In genomic region chr8:78232870-78233707, GRCm38 (mm10) we compare ENCODE assay signal across 19 mouse cellular contexts. TPM values are rescaled to one million over a fixed set of nuclear protein-coding genes. Genes with fewer than 3 reads are reported as not detected.
A peak's percentile ranks its signal among the peaks of the same experiment; 100 is the strongest.
DNase-seq lines count a peak whose midpoint lies in the region; ATAC-seq and TF ChIP-seq lines count a peak whose summit lies in the region.
"Had no signal": no experiment of that assay in that cellular context is flagged by ENCODE, and none has a peak within 500 bp of the region (broad histone marks: within the 10 kb centered on the region; RNA-seq: fewer than 3 reads in every experiment).

No protein-coding gene starts in this region.

- no peak overlapping the region for H3K27ac ChIP-seq in limb, embryonic 13.5 days
- no peak overlapping the region for H3K27ac ChIP-seq in limb, embryonic 10.5 days
- H3K27ac ChIP-seq in embryonic facial prominence, embryonic 12.5 days, result no peak overlapping the region
- no peak overlapping the region for H3K27ac ChIP-seq in forebrain, postnatal 0 days (ENCODE audit: low read depth, low read length)
- H3K27ac ChIP-seq in neural tube, embryonic 13.5 days (replicated peaks), result no peak overlapping the region
- H3K27ac ChIP-seq: heart, adult 2 months had no signal

- no peak for ATAC-seq in limb, embryonic 13.5 days (ENCODE audit: low FRiP score, low read depth)
- ATAC-seq in embryonic facial prominence, embryonic 12.5 days (ENCODE audit: insufficient number of reproducible peaks, insufficient read depth, low FRiP score, low TSS enrichment), result no peak
- ATAC-seq in forebrain, postnatal 0 days, result peak; percentile 80
- ATAC-seq in neural tube, embryonic 13.5 days (ENCODE audit: low read depth), result no peak
- ATAC-seq: Patski had no signal

- WGBS in limb, embryonic 13.5 days, result 40% methylated on average over 14 of the region's 14 CpGs
- 55% methylated on average over 14 of the region's 14 CpGs for WGBS in limb, embryonic 10.5 days
- WGBS in embryonic facial prominence, embryonic 12.5 days, result 36% methylated on average over 14 of the region's 14 CpGs
- WGBS in forebrain, postnatal 0 days, result 15% methylated on average over 14 of the region's 14 CpGs
- 42% methylated on average over 14 of the region's 14 CpGs for WGBS in neural tube, embryonic 13.5 days

- H3K9ac ChIP-seq in limb, embryonic 13.5 days, result no peak overlapping the region
- H3K9ac ChIP-seq in embryonic facial prominence, embryonic 12.5 days, result no peak overlapping the region
- H3K9ac ChIP-seq in forebrain, postnatal 0 days, result peak overlapping the region; percentile 33; the same call in 1 of the 2 replicates
- 0 out of 2 replicates have a peak overlapping the region, but pooled peaks have one; percentile 17 for H3K9ac ChIP-seq in neural tube, embryonic 13.5 days

- H3K4me2 ChIP-seq in limb, embryonic 13.5 days (replicated peaks), result peak overlapping the region; percentile 19; the same call in 1 of the 2 replicates
- H3K4me2 ChIP-seq in embryonic facial prominence, embryonic 12.5 days (replicated peaks), result peak overlapping the region; percentile 22; the same call in 1 of the 2 replicates
- H3K4me2 ChIP-seq in forebrain, postnatal 0 days (ENCODE audit: low read depth), result peak overlapping the region; percentile 45
- peak overlapping the region; percentile 36 for H3K4me2 ChIP-seq in neural tube, embryonic 13.5 days

- H3K4me1 ChIP-seq in limb, embryonic 13.5 days, result no peaks in the 10 kb centered on the region; the same call in 1 of the 2 replicates
- H3K4me1 ChIP-seq in limb, embryonic 10.5 days, result no peaks in the 10 kb centered on the region
- no peaks in the 10 kb centered on the region for H3K4me1 ChIP-seq in embryonic facial prominence, embryonic 12.5 days
- H3K4me1 ChIP-seq in forebrain, postnatal 0 days (ENCODE audit: insufficient read depth), result 0 out of 2 replicates have a peak, but pooled peaks cover 7% of the 10 kb centered on the region
- H3K4me1 ChIP-seq in neural tube, embryonic 13.5 days (replicated peaks), result peaks cover 14% of the 10 kb centered on the region; the same call in 1 of the 2 replicates

- no peaks in the 10 kb centered on the region for H3K9me3 ChIP-seq in limb, embryonic 13.5 days
- H3K9me3 ChIP-seq in limb, embryonic 10.5 days (replicated peaks), result no peaks in the 10 kb centered on the region
- no peaks in the 10 kb centered on the region for H3K9me3 ChIP-seq in embryonic facial prominence, embryonic 12.5 days
- H3K9me3 ChIP-seq in forebrain, postnatal 0 days (ENCODE audit: low read length), result no peaks in the 10 kb centered on the region
- H3K9me3 ChIP-seq in neural tube, embryonic 13.5 days, result no peaks in the 10 kb centered on the region

- no peaks in the 10 kb centered on the region for H3K27me3 ChIP-seq in limb, embryonic 13.5 days
- no peaks in the 10 kb centered on the region for H3K27me3 ChIP-seq in limb, embryonic 10.5 days (ENCODE audit: low read depth, poor library complexity, severe bottlenecking)
- no peaks in the 10 kb centered on the region for H3K27me3 ChIP-seq in embryonic facial prominence, embryonic 12.5 days
- no peaks in the 10 kb centered on the region for H3K27me3 ChIP-seq in forebrain, postnatal 0 days (ENCODE audit: insufficient read depth, low read length)
- H3K27me3 ChIP-seq in neural tube, embryonic 13.5 days, result no peaks in the 10 kb centered on the region

- H3K4me3 ChIP-seq in limb, embryonic 13.5 days, result no peak overlapping the region
- H3K4me3 ChIP-seq in limb, embryonic 10.5 days, result no peak overlapping the region
- no peak overlapping the region for H3K4me3 ChIP-seq in embryonic facial prominence, embryonic 12.5 days
- peak overlapping the region; percentile 16 for H3K4me3 ChIP-seq in forebrain, postnatal 0 days (ENCODE audit: low read depth, low read length)
- no peak overlapping the region for H3K4me3 ChIP-seq in neural tube, embryonic 13.5 days
- H3K4me3 ChIP-seq: heart, adult 2 months had no signal

- no peak for TF ChIP-seq CTCF in forebrain, postnatal 0 days (IDR thresholded peaks at IDR 0.05; ENCODE audit: low read depth)

- H3K36me3 ChIP-seq in limb, embryonic 13.5 days, result no peaks in the 10 kb centered on the region
- H3K36me3 ChIP-seq in limb, embryonic 10.5 days, result no peaks in the 10 kb centered on the region
- H3K36me3 ChIP-seq in embryonic facial prominence, embryonic 12.5 days, result no peaks in the 10 kb centered on the region
- H3K36me3 ChIP-seq in forebrain, postnatal 0 days (ENCODE audit: insufficient read depth), result no peaks in the 10 kb centered on the region
- H3K36me3 ChIP-seq in neural tube, embryonic 13.5 days, result no peaks in the 10 kb centered on the region

- DNase-seq in limb, embryonic 10.5 days (ENCODE audit: low spot score), result no peak
- peak; percentile 22 for DNase-seq in forebrain, postnatal 0 days
- no peak for DNase-seq in right cerebral cortex, postnatal 14 days
- DNase-seq in adrenal gland, adult (ENCODE audit: inconsistent age in 2 of 2, low spot score in 1 of 2), result no peak
- DNase-seq: adrenal gland, postnatal 10 days; cerebellum, adult 11 months; embryo, embryonic 11 days; heart, adult 2 months; heart, postnatal 36 days; kidney, adult 8-10 months; liver; right cerebral cortex, postnatal 25 days; thymus, postnatal 4 days had no signal

RNA-seq across cellular contexts. Expression of gene Ttc29, which starts 20.0 kb away (rescaled TPM):
- 0.09 TPM in 1 of 2 replicates, not detected in the other for polyA plus RNA-seq in limb, embryonic 13.5 days (2015; fragmentation: Nextera tagmentation; extraction: Ambion mirVana)
- polyA plus RNA-seq in limb, embryonic 10.5 days (2016; fragmentation: Nextera tagmentation; extraction: Ambion mirVana), result not detected in 2 replicates
- not detected in 2 replicates for polyA plus RNA-seq in embryonic facial prominence, embryonic 12.5 days (2016; fragmentation: Nextera tagmentation; extraction: Ambion mirVana)
- 1.1 and 1.6 TPM in 2 replicates for total RNA-seq in forebrain, postnatal 0 days (2014; rRNA removed)
- 0.83 and 1.5 TPM in 2 replicates for polyA plus RNA-seq in forebrain, postnatal 0 days (2015; fragmentation: Nextera tagmentation; extraction: Ambion mirVana)
- polyA plus RNA-seq in neural tube, embryonic 13.5 days (2015; fragmentation: Nextera tagmentation; extraction: Ambion mirVana), result 0.23 TPM in 1 of 2 replicates, not detected in the other
- total RNA-seq: adrenal gland, postnatal 10 days; heart, adult 2 months; heart, postnatal 36 days; megakaryocyte progenitor cell, adult 5-6 weeks; neutrophil, adult 5-6 weeks had no signal
- polyA plus RNA-seq: Patski had no signal

Comparison
In these comparisons a context has a peak if more than half of its experiments do, and no peak if none do; other contexts are left out.
1. H3K9ac ChIP-seq: peak in forebrain, postnatal 0 days (single experiment) and neural tube, embryonic 13.5 days (single experiment); none in limb, embryonic 13.5 days (single experiment) and embryonic facial prominence, embryonic 12.5 days (single experiment).
2. Peak in every context shown above with its lines, with median percentiles within 50 percentile points of each other: H3K4me2 ChIP-seq.